Mouse (Mus musculus) small intestine, adult 2 months (tissue): Measurements from ENCODE around the gene Ugt1a5. TPM values are rescaled to one million over a fixed set of nuclear protein-coding genes. Genes with fewer than 3 reads are reported as not detected.
A peak's percentile ranks its signal among the peaks of the same experiment; 100 is the strongest.

Experiments
- H3K27ac ChIP-seq: fragments of 200-500 bp; 2 replicates; pipeline ENCODE4 v1.5.1; 2012; ENCODE audit warnings: low read depth, low read length, control low read depth, inconsistent platforms; ENCODE audit not compliant: insufficient read depth
- H3K27me3 ChIP-seq: fragments of 200-500 bp; 2 replicates; pipeline ENCODE4 v1.6.1; 2012; ENCODE audit warnings: mild to moderate bottlenecking, moderate library complexity, low read length, inconsistent platforms; ENCODE audit not compliant: control insufficient read depth, insufficient read depth
- H3K36me3 ChIP-seq: fragments of 200-500 bp; 2 replicates; pipeline ENCODE4 v1.6.1; 2012; ENCODE audit warnings: mild to moderate bottlenecking, low read length, control low read depth, inconsistent platforms; ENCODE audit not compliant: control insufficient read depth, insufficient read depth
- H3K4me1 ChIP-seq: fragments of 200-500 bp; 2 replicates; pipeline ENCODE4 v1.6.1; 2012; ENCODE audit warnings: low read length, inconsistent platforms, mixed read lengths; ENCODE audit not compliant: control insufficient read depth, insufficient read depth, insufficient read length
- H3K4me3 ChIP-seq: fragments of 200-500 bp; 2 replicates; pipeline ENCODE4 v1.5.1; 2012; ENCODE audit warnings: low read depth, mild to moderate bottlenecking, control low read depth, inconsistent platforms, low read length, moderate library complexity
- CTCF ChIP-seq: fragments of 200-500 bp; IDR thresholded peaks from 2 replicates; pipeline ENCODE4 v1.5.1; 2012; ENCODE audit warnings: low read depth, mild to moderate bottlenecking, control low read depth, inconsistent platforms, low read length, moderate library complexity, mixed read lengths; ENCODE audit not compliant: insufficient replicate concordance, insufficient read length; ENCODE audit errors: extremely low read depth
- POLR2A ChIP-seq: fragments of 200-500 bp; IDR thresholded peaks from 2 replicates; pipeline ENCODE4 v1.6.1; 2012; ENCODE audit warnings: low read depth, mild to moderate bottlenecking, control low read depth, inconsistent platforms, low read length, moderate library complexity
- WGBS: fragments of 180-500 bp; shearing (Covaris S2); methylation state at CpG from one replicate; pipeline ENCODE4 v1.1.7; 2018; 5-methylcytosine and 5-hydroxymethylcytosine counted together
- polyA plus RNA-seq: library from polyadenylated mRNA; depleted of rRNA; stranded (reverse); fragments of >200 nt; gene quantifications from 2 replicates; pipeline ENCODE4 v1.2.3, GENCODE M21; 2012

Gene Ugt1a5
- polyA plus RNA-seq, 1 experiment = 0.34 TPM

DNA sequence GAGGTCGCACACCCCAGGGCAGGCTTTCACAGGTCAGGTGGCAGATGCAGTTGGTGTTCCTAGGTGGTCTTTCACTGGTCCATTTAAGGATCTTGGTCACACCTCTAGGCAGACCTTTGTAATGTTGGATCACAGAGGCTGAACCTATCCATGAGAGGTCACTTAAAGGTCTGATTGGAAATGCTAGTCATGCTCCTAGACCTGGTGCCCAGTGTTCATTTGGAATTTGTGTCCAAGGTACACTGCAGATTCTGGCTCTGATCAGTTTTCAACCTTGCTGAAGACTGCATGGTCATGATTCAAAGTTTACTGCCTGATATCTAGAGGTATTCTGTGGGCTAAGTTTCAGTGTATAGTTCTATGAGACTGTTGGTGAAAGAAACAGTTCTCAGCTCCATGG is 13.8 kb downstream of the Ugt1a5 start:
- no peak overlapping the region for H3K4me3 ChIP-seq
- H3K27me3 ChIP-seq = no peaks in the 10 kb centered on the region
- TF ChIP-seq POLR2A (no peak), CTCF (no peak)
- peak overlapping the region; percentile 92 for H3K27ac ChIP-seq
- 89% methylated on average over 1 of the region's 1 CpGs for WGBS
- H3K4me1 ChIP-seq = peaks cover 9% of the 10 kb centered on the region; the same call in 1 of the 2 replicates
- 0 out of 2 replicates have a peak, but pooled peaks cover 2% of the 10 kb centered on the region for H3K36me3 ChIP-seq

DNA sequence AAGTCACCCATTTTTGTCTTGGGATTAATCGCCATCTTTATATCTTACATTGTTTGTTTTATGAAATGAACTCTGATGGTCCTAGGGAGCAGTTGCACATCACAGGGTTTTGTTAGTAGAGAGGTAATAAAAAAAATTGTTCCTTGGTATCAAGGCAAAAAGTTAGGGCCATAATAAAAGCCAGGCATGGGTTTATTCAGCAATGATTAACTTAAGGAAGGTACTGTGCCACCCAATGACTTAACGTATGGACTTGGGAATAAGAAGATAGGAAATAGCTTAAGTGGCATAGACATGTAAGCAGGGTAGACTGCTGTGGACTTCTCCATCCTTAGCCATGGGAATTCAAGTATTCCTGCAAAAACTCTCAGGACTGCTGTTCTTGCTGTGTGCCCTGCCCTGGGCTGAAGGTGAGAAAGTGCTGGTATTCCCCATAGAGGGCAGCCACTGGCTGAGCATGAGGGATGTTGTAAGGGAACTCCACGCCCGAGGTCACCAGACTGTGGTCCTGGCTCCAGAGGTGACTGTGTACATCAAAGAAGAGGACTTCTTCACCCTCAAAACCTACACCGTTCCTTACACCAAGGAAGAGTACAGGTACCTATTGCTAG is 20.6 kb downstream of the Ugt1a5 start:
- Histone ChIP-seq H3K27ac (peak overlapping the region; percentile 62), H3K36me3 (no peaks in the 10 kb centered on the region), H3K4me3 (peak overlapping the region; percentile 40), H3K27me3 (no peaks in the 10 kb centered on the region), H3K4me1 (peaks cover 7% of the 10 kb centered on the region; the same call in 1 of the 2 replicates)
- TF ChIP-seq CTCF = no peak
- no peak for TF ChIP-seq POLR2A
- WGBS = 39% methylated on average over 5 of the region's 5 CpGs

DNA sequence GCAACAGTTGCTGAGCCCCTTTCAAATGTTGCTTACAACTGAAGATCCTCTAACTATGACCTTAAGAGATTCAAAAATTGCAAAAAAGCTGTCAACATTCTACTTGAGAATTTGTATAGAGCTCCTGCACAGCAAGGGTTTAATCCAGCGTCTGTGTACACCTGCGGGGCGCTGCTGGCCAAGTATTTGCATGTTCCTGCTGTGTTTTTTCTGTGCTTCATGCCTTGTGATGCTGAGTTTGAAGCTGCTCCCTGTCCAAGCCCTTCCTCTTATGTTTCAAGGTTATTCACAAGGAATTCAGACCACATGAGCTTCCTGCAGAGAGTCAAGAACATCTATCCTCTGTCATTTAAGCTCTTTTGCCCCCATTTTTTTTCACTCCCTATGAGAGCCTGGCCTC is 26.3 kb downstream of the Ugt1a5 start:
- Histone ChIP-seq H3K36me3 (no peaks in the 10 kb centered on the region), H3K4me1 (peaks cover 13% of the 10 kb centered on the region), H3K27ac (no peak overlapping the region), H3K4me3 (no peak overlapping the region), H3K27me3 (no peaks in the 10 kb centered on the region)
- TF ChIP-seq CTCF (no peak), POLR2A (no peak)
- WGBS = 86% methylated on average over 3 of the region's 3 CpGs

DNA sequence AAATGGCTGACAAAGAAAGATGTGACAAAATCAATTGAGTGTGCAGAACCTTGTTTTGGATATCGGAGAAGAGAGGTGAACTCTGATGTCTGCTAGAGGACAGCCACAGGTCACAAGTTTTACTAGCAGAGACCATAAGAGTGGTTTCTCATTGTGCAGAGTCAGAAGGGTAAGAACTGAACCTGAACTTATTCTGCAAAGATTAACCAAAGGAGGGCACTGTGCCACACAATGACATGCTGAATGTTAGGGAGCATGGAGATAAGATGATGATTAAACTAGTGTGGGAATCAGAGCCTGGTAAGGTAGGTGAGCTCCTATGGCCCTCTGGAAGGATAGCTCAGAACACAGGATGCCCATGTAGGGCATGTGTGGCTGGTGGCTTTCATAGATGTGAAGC is 29.9 kb downstream of the Ugt1a5 start:
- no peak overlapping the region for H3K27ac ChIP-seq
- WGBS = 74% methylated on average over 1 of the region's 1 CpGs
- no peak overlapping the region for H3K4me3 ChIP-seq

DNA sequence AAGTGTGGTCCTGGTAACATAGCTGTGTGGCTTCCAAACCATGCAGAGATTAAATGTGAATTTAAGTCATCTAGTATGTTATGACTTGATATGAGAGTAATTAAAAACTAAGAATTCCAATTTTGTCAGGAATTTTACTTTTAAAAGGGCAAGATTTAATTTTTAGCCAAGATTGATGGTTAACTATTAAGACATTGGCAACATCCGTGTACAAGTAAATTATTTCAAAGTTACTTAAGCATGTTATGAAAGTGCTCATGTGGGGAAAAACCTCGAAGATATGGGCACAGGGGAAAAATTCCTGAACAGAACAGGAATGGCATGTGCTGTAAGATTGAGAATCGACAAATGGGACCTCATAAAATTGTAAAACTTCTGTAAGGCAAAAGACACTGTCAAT is 31.6 kb downstream of the Ugt1a5 start:
- Histone ChIP-seq H3K4me1 (peaks cover 2% of the 10 kb centered on the region; the same call in 1 of the 2 replicates), H3K4me3 (no peak overlapping the region), H3K27me3 (no peaks in the 10 kb centered on the region), H3K27ac (no peak overlapping the region), H3K36me3 (no peaks in the 10 kb centered on the region)
- WGBS = 82% methylated on average over 3 of the region's 3 CpGs
- TF ChIP-seq CTCF (no peak), POLR2A (no peak)

More for the DNA sequence above, 29.9 kb downstream of the Ugt1a5 start:
- Histone ChIP-seq H3K36me3 (no peaks in the 10 kb centered on the region), H3K27me3 (no peaks in the 10 kb centered on the region), H3K4me1 (peaks cover 10% of the 10 kb centered on the region)
- no peak for TF ChIP-seq POLR2A
- TF ChIP-seq CTCF = no peak

DNA sequence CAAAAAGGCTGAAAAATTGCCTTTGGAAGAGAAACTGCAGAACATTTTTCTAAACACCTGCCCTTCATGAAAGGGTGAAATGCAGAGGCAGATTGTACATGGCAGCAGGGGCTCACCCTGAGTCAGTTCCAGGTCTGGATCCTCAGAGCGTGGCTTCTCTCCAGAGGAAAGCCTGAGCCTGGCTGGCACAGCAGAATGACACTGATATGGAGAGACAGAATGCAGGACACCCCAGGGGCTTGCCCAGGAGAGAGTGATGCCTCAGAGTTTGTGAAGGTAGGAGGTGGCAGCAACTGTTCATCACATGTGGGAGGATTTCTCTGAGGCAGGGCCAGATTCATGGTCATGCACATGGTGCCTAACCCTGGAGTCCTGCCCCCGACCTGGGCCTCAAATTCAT is 34.2 kb downstream of the Ugt1a5 start:
- H3K4me3 ChIP-seq = no peak overlapping the region
- H3K27me3 ChIP-seq = no peaks in the 10 kb centered on the region
- H3K4me1 ChIP-seq = peaks cover 2% of the 10 kb centered on the region; the same call in 1 of the 2 replicates
- no peak overlapping the region for H3K27ac ChIP-seq
- no peaks in the 10 kb centered on the region for H3K36me3 ChIP-seq
- TF ChIP-seq CTCF (no peak), POLR2A (no peak)
- 67% methylated on average over 2 of the region's 2 CpGs for WGBS

DNA sequence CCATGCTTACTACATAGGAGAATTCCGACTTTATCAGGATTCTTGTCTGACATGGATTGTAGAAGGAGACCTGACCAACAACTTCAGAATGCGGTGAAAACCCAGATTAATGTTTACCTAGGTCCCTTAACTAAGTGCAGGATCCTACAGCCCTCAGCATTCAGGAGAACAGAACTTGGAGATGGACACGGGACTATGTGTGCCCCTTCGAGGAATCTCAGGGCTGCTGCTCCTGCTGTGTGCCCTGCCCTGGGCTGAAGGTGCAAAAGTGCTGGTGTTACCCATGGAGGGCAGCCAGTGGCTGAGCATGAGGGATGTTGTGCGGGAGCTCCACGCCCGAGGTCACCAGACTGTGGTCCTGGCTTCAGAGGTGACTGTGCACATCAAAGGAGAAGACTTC is 34.6 kb downstream of the Ugt1a5 start, which contains the start of gene Ugt1a2:
Gene Ugt1a2 (plus strand): TSS at position 146 of the 400 bp plus-strand sequence.
- no peaks in the 10 kb centered on the region for H3K36me3 ChIP-seq
- H3K27ac ChIP-seq = no peak within 1 kb of the TSS
- TF ChIP-seq POLR2A (no peak), CTCF (no peak)
- 63% methylated on average over 7 of the region's 7 CpGs for WGBS
- H3K27me3 ChIP-seq = no peaks in the 10 kb centered on the region
- H3K4me3 ChIP-seq = no peak within 1 kb of the TSS
- peaks cover 5% of the 10 kb centered on the region for H3K4me1 ChIP-seq
